8 mouse cellular contexts compared by ENCODE assay signal in the genomic region with DNA sequence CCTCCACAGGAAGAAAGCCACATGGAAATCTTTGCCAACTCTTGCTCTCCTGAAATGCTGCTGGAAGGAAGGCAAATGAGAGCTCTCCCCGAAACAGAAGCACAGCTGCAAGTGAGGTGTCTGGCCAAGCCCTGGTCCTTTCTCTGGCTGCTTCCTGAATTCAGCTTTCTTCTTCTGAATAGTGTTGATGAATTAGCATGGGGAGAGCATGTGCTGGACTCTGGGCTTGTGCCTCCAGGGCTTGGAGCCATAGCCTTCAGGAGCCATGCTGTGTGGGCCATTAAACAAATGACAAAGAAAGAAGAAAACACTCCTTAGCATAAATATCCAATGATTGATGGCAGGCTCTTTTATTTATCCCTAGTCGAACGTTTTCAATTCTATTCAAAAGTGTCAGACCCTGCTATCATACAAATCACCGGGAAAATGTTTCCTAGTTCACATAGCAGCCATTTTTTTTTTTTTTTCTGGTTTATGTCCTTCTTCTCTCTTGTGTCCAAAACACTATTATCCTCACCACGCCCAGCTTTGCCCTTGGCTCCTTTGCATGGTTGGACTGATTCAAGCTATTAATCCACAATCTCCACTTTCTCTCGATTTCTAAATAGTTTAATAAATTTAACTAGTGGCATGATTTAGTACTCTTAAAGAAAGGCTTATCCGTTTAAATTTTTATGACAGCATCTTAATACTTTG.
DNase-seq lines count a peak whose midpoint lies in the region; ATAC-seq and TF ChIP-seq lines count a peak whose summit lies in the region.
"Had no signal": no experiment of that assay in that cellular context is flagged by ENCODE, and none has a peak within 500 bp of the region (broad histone marks: within the 10 kb centered on the region; RNA-seq: fewer than 3 reads in every experiment).

No protein-coding gene starts in this region.

- H3K9me3 ChIP-seq in hindbrain, embryonic 13.5 days, result no peaks in the 10 kb centered on the region
- no peaks in the 10 kb centered on the region for H3K9me3 ChIP-seq in limb, embryonic 12.5 days
- H3K9me3 ChIP-seq: limb, embryonic 15.5 days had no signal

- peaks cover 20% of the 10 kb centered on the region for H3K4me1 ChIP-seq in hindbrain, embryonic 13.5 days (replicated peaks)
- peaks cover 12% of the 10 kb centered on the region for H3K4me1 ChIP-seq in limb, embryonic 12.5 days (replicated peaks)

- H3K4me3 ChIP-seq in hindbrain, embryonic 13.5 days, result no peak overlapping the region
- no peak overlapping the region for H3K4me3 ChIP-seq in limb, embryonic 12.5 days (replicated peaks)
- H3K4me3 ChIP-seq: limb, embryonic 15.5 days had no signal

- peak; percentile 95 for DNase-seq in brain, embryonic 14.5 days (ENCODE audit: low read depth)
- DNase-seq in cerebellum, postnatal 36 days, result peak; percentile 4 to 10
- DNase-seq in telencephalon, adult 2 months (ENCODE audit: low read depth, low spot score), result peak; percentile 26
- DNase-seq in thymus, postnatal 4 days, result no peak
- no peak for DNase-seq in lung, postnatal 14 days

- no peaks in the 10 kb centered on the region for H3K36me3 ChIP-seq in hindbrain, embryonic 13.5 days
- H3K36me3 ChIP-seq in limb, embryonic 12.5 days, result no peaks in the 10 kb centered on the region
- H3K36me3 ChIP-seq: limb, embryonic 15.5 days had no signal

- H3K27me3 ChIP-seq in hindbrain, embryonic 13.5 days, result no peaks in the 10 kb centered on the region
- no peaks in the 10 kb centered on the region for H3K27me3 ChIP-seq in limb, embryonic 12.5 days
- H3K27me3 ChIP-seq: limb, embryonic 15.5 days had no signal

- peak; percentile 90 for ATAC-seq in hindbrain, embryonic 13.5 days (ENCODE audit: low FRiP score)
- no peak for ATAC-seq in limb, embryonic 12.5 days (ENCODE audit: insufficient number of reproducible peaks, insufficient read depth, low FRiP score, low TSS enrichment, low read depth)

- H3K9ac ChIP-seq in hindbrain, embryonic 13.5 days, result no peak overlapping the region
- H3K9ac ChIP-seq in limb, embryonic 12.5 days (replicated peaks), result no peak overlapping the region
- H3K9ac ChIP-seq: limb, embryonic 15.5 days had no signal

- H3K27ac ChIP-seq in hindbrain, embryonic 13.5 days, result peak overlapping the region; percentile 81
- H3K27ac ChIP-seq in limb, embryonic 12.5 days, result no peak overlapping the region
- H3K27ac ChIP-seq: limb, embryonic 15.5 days had no signal

- peak overlapping the region; percentile 40 for H3K4me2 ChIP-seq in hindbrain, embryonic 13.5 days
- peak overlapping the region; percentile 37; the same call in 1 of the 2 replicates for H3K4me2 ChIP-seq in limb, embryonic 12.5 days

- no peak for TF ChIP-seq POLR2A in brain, embryonic 14.5 days (IDR thresholded peaks at IDR 0.05; ENCODE audit: borderline replicate concordance, extremely low read depth, insufficient read depth, insufficient read length, poor library complexity, severe bottlenecking)

- TF ChIP-seq CTCF in brain, embryonic 14.5 days (IDR thresholded peaks at IDR 0.05; ENCODE audit: borderline replicate concordance, extremely low read depth, insufficient read depth, insufficient read length), result no peak

- 15% methylated on average over 7 of the region's 7 CpGs for WGBS in hindbrain, embryonic 13.5 days
- WGBS in limb, embryonic 12.5 days, result 31% methylated on average over 7 of the region's 7 CpGs

Comparison
In these comparisons a context has a peak if more than half of its experiments do, and no peak if none do; other contexts are left out.
1. DNase-seq: peak in brain, embryonic 14.5 days (single experiment), cerebellum, postnatal 36 days (2 of 2) and telencephalon, adult 2 months (single experiment); none in thymus, postnatal 4 days (single experiment) and lung, postnatal 14 days (single experiment).